Mouse (Mus musculus) stomach, postnatal 0 days (tissue): ENCODE results near the gene Cds1. TPM values are rescaled to one million over a fixed set of nuclear protein-coding genes. Genes with fewer than 3 reads are reported as not detected.

Experiments used
- ATAC-seq: fragments of 200-750 bp; cut with Nextera tagmentation; 2 replicates; pipeline ENCODE4 v1.8.0; 2017; ENCODE audit not compliant: low FRiP score, low TSS enrichment
- DNase-seq: peaks from one replicate; pipeline ENCODE4 v3.0.0-alpha.2; 2016; ENCODE audit warnings: low spot score
- H3K27ac ChIP-seq: fragments of 300-500 bp; sonication (generic); replicated peaks from 2 replicates; pipeline ENCODE4 v1.5.1; 2014; ENCODE audit warnings: mild to moderate bottlenecking, control low read depth
- H3K27me3 ChIP-seq: fragments of 300-500 bp; sonication (generic); 2 replicates; pipeline ENCODE4 v1.6.1; 2014; ENCODE audit warnings: low read length; ENCODE audit not compliant: control insufficient read depth, insufficient read depth
- H3K36me3 ChIP-seq: fragments of 300-500 bp; sonication (generic); 2 replicates; pipeline ENCODE4 v1.6.1; 2014; ENCODE audit warnings: low read length, mixed read lengths; ENCODE audit not compliant: control insufficient read depth, insufficient read depth
- H3K4me1 ChIP-seq: fragments of 300-500 bp; sonication (generic); replicated peaks from 2 replicates; pipeline ENCODE4 v1.6.1; 2014; ENCODE audit warnings: antibody characterized with exemption; ENCODE audit not compliant: control insufficient read depth, insufficient read depth
- H3K4me2 ChIP-seq: fragments of 300-500 bp; sonication (generic); replicated peaks from 2 replicates; pipeline ENCODE4 v1.6.1; 2014; ENCODE audit warnings: low read depth, mild to moderate bottlenecking, control low read depth, moderate library complexity
- H3K4me3 ChIP-seq: fragments of 300-500 bp; sonication (generic); 2 replicates; pipeline ENCODE4 v1.5.1; 2014; ENCODE audit warnings: low read depth, low read length, control low read depth
- H3K9ac ChIP-seq: fragments of 300-500 bp; sonication (generic); 2 replicates; pipeline ENCODE4 v1.6.1; 2014; ENCODE audit warnings: mild to moderate bottlenecking, low read length, control low read depth, mixed read lengths
- H3K9me3 ChIP-seq: fragments of 300-500 bp; sonication (generic); 2 replicates; pipeline ENCODE4 v1.6.1; 2016; ENCODE audit warnings: low read length; ENCODE audit not compliant: control insufficient read depth
- CTCF ChIP-seq: IDR thresholded peaks from 2 replicates; pipeline ENCODE4 v1.5.1; 2016; ENCODE audit warnings: antibody characterized with exemption, low read depth, mild to moderate bottlenecking, moderate library complexity
- EP300 ChIP-seq: optimal IDR thresholded peaks from 2 replicates; pipeline ENCODE3; 2016; ENCODE audit warnings: antibody characterized with exemption
- WGBS: fragments of 180-500 bp; shearing (Covaris S2); extraction: QIAGEN DNeasy Blood & Tissue Kit; methylation state at CpG from one replicate; pipeline ENCODE4 v1.1.7; 2014; 5-methylcytosine and 5-hydroxymethylcytosine counted together
- polyA plus RNA-seq: library from polyadenylated mRNA; unstranded; fragments of >200 nt; fragmentation: Nextera tagmentation; extraction: Ambion mirVana; gene quantifications from 2 replicates; pipeline ENCODE4 v1.2.1, GENCODE M21; 2015

The Cds1 gene
- polyA plus RNA-seq, 1 experiment from 2014 or later = 18.0 TPM

DNA sequence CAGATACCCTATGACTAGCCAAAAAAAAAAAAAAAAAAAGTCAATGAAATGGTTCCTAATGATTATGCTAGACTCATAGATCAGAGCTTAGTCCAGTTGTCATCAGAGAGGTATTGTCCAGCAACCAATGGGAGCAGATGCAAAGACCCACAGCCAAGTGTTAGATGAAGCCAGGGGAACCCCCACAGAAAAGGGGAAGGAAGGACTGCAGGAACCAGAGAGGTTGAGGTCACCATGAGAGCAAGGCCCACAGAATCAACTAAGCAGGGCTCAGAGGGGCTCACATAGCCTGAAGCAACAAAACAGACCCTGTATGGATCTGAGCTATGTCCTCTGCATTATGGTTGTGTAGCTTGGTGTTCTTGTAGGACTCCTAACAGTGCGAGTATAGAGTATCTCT, 11.2 kb upstream of the Cds1 start:
- Histone ChIP-seq H3K36me3 (no peaks in the 10 kb centered on the region), H3K27me3 (no peaks in the 10 kb centered on the region), H3K9ac (no peak overlapping the region), H3K9me3 (no peaks in the 10 kb centered on the region), H3K4me1 (no peaks in the 10 kb centered on the region), H3K4me3 (no peak overlapping the region), H3K4me2 (no peak overlapping the region), H3K27ac (no peak overlapping the region)
- TF ChIP-seq EP300 = no peak
- no peak for TF ChIP-seq CTCF
- 90% methylated on average over 1 of the region's 1 CpGs for WGBS
- DNase-seq (no peak), ATAC-seq (no peak)

GRCm38 (mm10) chr5:101757669-101758068, 7.3 kb upstream of the Cds1 start:
- no peak for TF ChIP-seq EP300
- no peak for TF ChIP-seq CTCF
- Histone ChIP-seq H3K36me3 (no peaks in the 10 kb centered on the region), H3K27me3 (no peaks in the 10 kb centered on the region), H3K4me3 (no peak overlapping the region), H3K4me1 (no peaks in the 10 kb centered on the region), H3K9ac (no peak overlapping the region), H3K9me3 (no peaks in the 10 kb centered on the region), H3K27ac (no peak overlapping the region), H3K4me2 (no peak overlapping the region)
- ATAC-seq = no peak
- peak; percentile 12 for DNase-seq

DNA sequence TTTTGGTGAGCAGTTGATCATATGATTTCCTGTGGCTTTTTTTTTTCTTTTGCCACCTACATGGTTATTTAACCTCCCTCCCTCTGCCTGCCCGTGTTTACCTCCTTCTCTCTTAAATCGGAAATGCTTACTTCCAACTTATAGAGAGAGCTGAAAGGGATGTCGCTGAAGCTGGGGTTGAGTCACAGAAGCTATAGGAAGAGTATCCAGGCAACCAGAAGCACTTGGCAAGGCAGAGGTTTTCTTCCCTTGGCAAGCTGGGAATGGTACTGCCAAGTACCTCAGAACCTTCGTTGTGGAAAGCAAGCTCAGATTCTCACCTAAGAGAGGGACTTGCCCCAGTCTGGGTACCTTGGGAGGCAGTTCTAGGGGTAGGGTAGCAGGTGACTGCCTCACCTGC, 3.2 kb upstream of the Cds1 start:
- H3K36me3 ChIP-seq = no peaks in the 10 kb centered on the region
- DNase-seq = peak; percentile 10
- 51% methylated on average over 4 of the region's 4 CpGs for WGBS
- H3K27ac ChIP-seq = no peak overlapping the region
- H3K9me3 ChIP-seq = no peaks in the 10 kb centered on the region
- no peak for ATAC-seq
- H3K4me1 ChIP-seq = no peaks in the 10 kb centered on the region; the same call in 1 of the 2 replicates
- no peak overlapping the region for H3K9ac ChIP-seq
- no peak overlapping the region for H3K4me3 ChIP-seq
- TF ChIP-seq EP300 (no peak), CTCF (no peak)
- H3K4me2 ChIP-seq = no peak overlapping the region
- no peaks in the 10 kb centered on the region for H3K27me3 ChIP-seq

DNA sequence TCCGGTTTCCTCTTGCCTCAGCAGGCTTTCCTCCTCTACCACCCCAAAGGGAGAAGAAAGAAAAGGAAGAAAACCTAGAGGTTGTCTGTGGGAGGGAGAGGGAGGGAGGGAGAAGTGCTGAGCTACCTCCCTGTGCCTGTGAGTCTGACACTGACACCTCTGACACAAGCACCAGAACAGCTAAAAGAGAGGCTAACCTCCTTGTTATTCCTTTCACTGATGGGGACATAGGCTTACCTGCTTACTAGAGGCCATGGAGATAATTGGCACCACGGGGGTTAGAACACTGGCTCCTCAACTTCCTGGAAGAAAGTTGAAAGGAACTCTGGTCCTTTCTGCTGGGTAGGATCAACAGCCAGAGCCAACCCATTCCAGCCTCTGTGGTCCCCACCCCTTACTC, 1.4 kb upstream of the Cds1 start:
- no peak overlapping the region for H3K9ac ChIP-seq
- no peak for ATAC-seq
- H3K36me3 ChIP-seq = no peaks in the 10 kb centered on the region
- no peak overlapping the region for H3K27ac ChIP-seq
- no peak overlapping the region for H3K4me2 ChIP-seq
- no peaks in the 10 kb centered on the region for H3K27me3 ChIP-seq
- WGBS = 26% methylated on average over 2 of the region's 2 CpGs
- no peaks in the 10 kb centered on the region for H3K9me3 ChIP-seq
- TF ChIP-seq CTCF (no peak), EP300 (no peak)
- no peaks in the 10 kb centered on the region; the same call in 1 of the 2 replicates for H3K4me1 ChIP-seq
- DNase-seq = no peak
- no peak overlapping the region for H3K4me3 ChIP-seq

DNA sequence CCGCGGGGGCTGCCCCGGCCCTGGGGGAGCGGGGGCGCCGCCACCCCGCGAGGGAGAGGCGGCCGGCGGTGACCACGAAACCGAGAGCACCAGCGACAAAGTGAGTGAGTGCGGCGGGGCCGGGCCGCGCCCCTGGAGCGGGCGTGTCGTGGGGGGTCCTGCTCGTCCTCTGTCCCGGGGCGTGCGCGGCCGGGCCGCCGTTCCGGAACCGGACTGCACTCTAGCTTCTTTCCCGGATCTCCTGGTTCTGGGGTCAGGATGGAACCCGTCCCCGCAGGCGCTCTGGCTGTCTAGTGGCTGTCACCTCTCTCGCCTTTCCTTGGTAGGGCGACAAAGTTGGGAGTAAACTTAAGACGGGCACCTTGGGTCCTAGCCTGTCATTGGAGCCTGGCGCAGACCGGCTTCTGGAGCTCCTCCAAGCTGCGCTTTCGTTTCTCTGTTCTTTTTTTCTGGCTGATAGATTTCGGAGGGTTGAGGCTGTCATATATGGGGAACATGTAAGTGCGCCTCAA, 516 bp downstream of the Cds1 start:
- H3K4me1 ChIP-seq = no peaks in the 10 kb centered on the region; the same call in 1 of the 2 replicates
- peak overlapping the region; percentile 77 for H3K27ac ChIP-seq
- peak overlapping the region; percentile 99 for H3K4me2 ChIP-seq
- H3K27me3 ChIP-seq = no peaks in the 10 kb centered on the region
- no peak for TF ChIP-seq CTCF
- TF ChIP-seq EP300 = no peak
- no peaks in the 10 kb centered on the region for H3K9me3 ChIP-seq
- WGBS = 1% methylated on average over 44 of the region's 45 CpGs
- H3K36me3 ChIP-seq = no peaks in the 10 kb centered on the region
- DNase-seq (peak; percentile 40), ATAC-seq (peak; percentile 36; the same call in 1 of the 2 replicates)
- peak overlapping the region; percentile 83 for H3K4me3 ChIP-seq
- peak overlapping the region; percentile 74 for H3K9ac ChIP-seq

DNA sequence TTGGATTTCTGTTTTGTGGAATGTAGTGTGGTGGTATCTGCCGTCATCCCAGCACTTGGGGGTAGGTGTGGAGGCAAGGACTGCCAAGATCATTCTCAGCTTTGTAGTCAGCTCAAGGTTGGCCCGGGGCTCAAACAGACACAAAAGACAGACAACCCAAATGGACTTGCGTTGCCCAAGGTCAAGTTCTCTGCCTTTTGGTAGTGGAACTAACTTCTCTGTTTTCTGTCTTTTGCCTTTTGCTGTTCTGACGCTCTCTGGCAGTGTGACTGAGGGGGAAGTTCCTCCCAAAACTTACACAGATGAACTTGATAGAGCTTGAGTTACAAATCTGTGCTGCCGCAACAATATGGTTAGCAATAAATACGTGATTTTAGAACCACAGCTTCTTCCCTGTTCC, 1.3 kb downstream of the Cds1 start:
- no peak overlapping the region for H3K9ac ChIP-seq
- H3K4me3 ChIP-seq = peak overlapping the region; percentile 83
- no peak overlapping the region for H3K27ac ChIP-seq
- no peaks in the 10 kb centered on the region for H3K36me3 ChIP-seq
- peak overlapping the region; percentile 99 for H3K4me2 ChIP-seq
- 22% methylated on average over 6 of the region's 6 CpGs for WGBS
- TF ChIP-seq CTCF (no peak), EP300 (no peak)
- no peaks in the 10 kb centered on the region; the same call in 1 of the 2 replicates for H3K4me1 ChIP-seq
- DNase-seq = peak; percentile 13
- no peaks in the 10 kb centered on the region for H3K27me3 ChIP-seq
- no peaks in the 10 kb centered on the region for H3K9me3 ChIP-seq
- no peak for ATAC-seq
